Mouse (Mus musculus): ENCODE results near the gene Pcyt2. TPM values are rescaled to one million over a fixed set of nuclear protein-coding genes. Genes with fewer than 3 reads are reported as not detected.

Pcyt2 gene
- total and polyA plus RNA-seq, 3 experiments: 86.7 to 87.3 TPM; not detected in 1

GRCm38 (mm10) chr11:120603545-120603944, 14.2 kb downstream of the Pcyt2 start:
- no peak for TF ChIP-seq BHLHE40 (IDR thresholded peaks at IDR 0.05; ENCODE audit: borderline replicate concordance, low read depth, low read length)
- no peak for DNase-seq (ENCODE audit: low read depth, low spot score)
- peaks cover 5 to 14% of the 10 kb centered on the region in 2 experiments for H3K4me1 ChIP-seq (ENCODE audit: control insufficient read depth in 1 of 2, insufficient read depth in 2 of 2, low read length in 2 of 2)

GRCm38 (mm10) chr11:120600716-120601115, 17.0 kb downstream of the Pcyt2 start:
- Histone ChIP-seq H3K9ac (ENCODE audit: control insufficient read depth, low read depth, low read length, poor library complexity, severe bottlenecking) (no peak overlapping the region), H3K36me3 (ENCODE audit: control insufficient read depth in 1 of 2, insufficient read depth in 2 of 2, low read length in 2 of 2) (peaks cover 24 to 35% of the 10 kb centered on the region in 2 experiments), H3K4me1 (ENCODE audit: control insufficient read depth in 1 of 2, insufficient read depth in 2 of 2, low read length in 2 of 2) (peaks cover 5 to 28% of the 10 kb centered on the region in 2 experiments), H3K27ac (ENCODE audit: control insufficient read depth, low read depth, low read length) (no peak overlapping the region), H3K9me3 (replicated peaks; ENCODE audit: insufficient read depth, low read length) (no peaks in the 10 kb centered on the region), H3K79me2 (ENCODE audit: control insufficient read depth, insufficient read depth, low read length, poor library complexity) (peaks cover 40% of the 10 kb centered on the region), H3K27me3 (ENCODE audit: control insufficient read depth in 1 of 2, insufficient read depth in 2 of 2, low read length in 2 of 2) (no peaks in the 10 kb centered on the region), H3K4me3 (ENCODE audit: control insufficient read depth in 1 of 2, insufficient read depth in 1 of 2, low read depth in 2 of 2, low read length in 2 of 2) (no peak overlapping the region)
- no peak for TF ChIP-seq UBTF (IDR thresholded peaks at IDR 0.05; ENCODE audit: borderline replicate concordance, insufficient read depth, low read depth, low read length)
- no peak for TF ChIP-seq ZMIZ1 (IDR thresholded peaks at IDR 0.05; ENCODE audit: low read depth, low read length)
- TF ChIP-seq E2F4 (IDR thresholded peaks at IDR 0.05; ENCODE audit: borderline replicate concordance, low read depth, low read length): no peak
- no peak for TF ChIP-seq GABPA (IDR thresholded peaks at IDR 0.05; ENCODE audit: low read depth, low read length)
- 0 out of 4 replicates have a peak, but pooled peaks of 1 of the 2 experiments have one; percentile 6 for TF ChIP-seq POLR2A (IDR thresholded peaks at IDR 0.05; ENCODE audit: control insufficient read depth in 1 of 2, insufficient read depth in 1 of 2, low read depth in 1 of 2, low read length in 2 of 2, poor library complexity in 1 of 2)
- TF ChIP-seq ELF1 (IDR thresholded peaks at IDR 0.05; ENCODE audit: low read depth, low read length): no peak
- DNase-seq (ENCODE audit: low read depth, low spot score): no peak

More at GRCm38 (mm10) chr11:120603545-120603944, 14.2 kb downstream of the Pcyt2 start:
- Histone ChIP-seq H3K4me3 (ENCODE audit: control insufficient read depth in 1 of 2, insufficient read depth in 1 of 2, low read depth in 2 of 2, low read length in 2 of 2) (no peak overlapping the region), H3K9ac (ENCODE audit: control insufficient read depth, low read depth, low read length, poor library complexity, severe bottlenecking) (no peak overlapping the region), H3K27ac (ENCODE audit: control insufficient read depth, low read depth, low read length) (no peak overlapping the region), H3K36me3 (ENCODE audit: control insufficient read depth in 1 of 2, insufficient read depth in 2 of 2, low read length in 2 of 2) (peaks cover 12 to 21% of the 10 kb centered on the region in 2 experiments), H3K27me3 (ENCODE audit: control insufficient read depth in 1 of 2, insufficient read depth in 2 of 2, low read length in 2 of 2) (no peaks in the 10 kb centered on the region), H3K79me2 (ENCODE audit: control insufficient read depth, insufficient read depth, low read length, poor library complexity) (peaks cover 15% of the 10 kb centered on the region), H3K9me3 (replicated peaks; ENCODE audit: insufficient read depth, low read length) (no peaks in the 10 kb centered on the region)

DNA sequence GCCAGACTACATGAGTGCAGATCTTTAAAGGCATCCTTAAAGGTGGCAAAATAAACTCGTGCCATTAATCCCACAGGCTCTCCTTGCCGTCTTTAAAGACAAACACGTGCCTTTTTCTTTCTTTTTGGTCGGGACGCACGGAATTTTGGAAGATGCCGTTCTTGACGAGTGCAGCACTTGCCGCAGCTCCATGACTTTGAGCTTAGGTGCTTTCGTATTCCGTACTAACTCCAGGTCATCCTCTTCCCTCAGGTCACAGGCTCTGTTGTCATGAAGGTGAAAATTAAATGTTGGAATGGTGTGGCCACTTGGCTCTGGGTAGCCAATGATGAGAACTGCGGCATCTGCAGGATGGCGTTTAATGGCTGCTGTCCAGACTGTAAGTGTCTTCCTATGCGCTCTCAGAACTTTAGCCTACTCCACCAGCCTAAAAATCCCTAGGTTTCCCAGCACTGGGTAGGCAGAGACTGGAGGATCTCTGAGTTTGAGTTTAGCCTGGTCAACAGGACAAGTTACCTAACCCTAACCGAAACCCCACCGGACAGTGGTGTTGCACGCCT, 18.7 kb downstream of the Pcyt2 start:
- no peaks in the 10 kb centered on the region for H3K27me3 ChIP-seq (ENCODE audit: control insufficient read depth in 1 of 2, insufficient read depth in 2 of 2, low read length in 2 of 2)
- peaks cover 36 to 47% of the 10 kb centered on the region in 2 experiments for H3K36me3 ChIP-seq (ENCODE audit: control insufficient read depth in 1 of 2, insufficient read depth in 2 of 2, low read length in 2 of 2)
- no peak for DNase-seq (ENCODE audit: low read depth, low spot score)
- no peaks in the 10 kb centered on the region for H3K9me3 ChIP-seq (replicated peaks; ENCODE audit: insufficient read depth, low read length)
- H3K4me1 ChIP-seq (ENCODE audit: control insufficient read depth in 1 of 2, insufficient read depth in 2 of 2, low read length in 2 of 2): peaks cover 5 to 37% of the 10 kb centered on the region in 2 experiments
- peak overlapping the region; percentile 93 for H3K9ac ChIP-seq (ENCODE audit: control insufficient read depth, low read depth, low read length, poor library complexity, severe bottlenecking)
- peak overlapping the region; percentile 63 to 89 for H3K4me3 ChIP-seq (ENCODE audit: control insufficient read depth in 1 of 2, insufficient read depth in 1 of 2, low read depth in 2 of 2, low read length in 2 of 2)
- H3K79me2 ChIP-seq (ENCODE audit: control insufficient read depth, insufficient read depth, low read length, poor library complexity): peaks cover 54% of the 10 kb centered on the region
- TF ChIP-seq RCOR1 (IDR thresholded peaks at IDR 0.05; ENCODE audit: low read depth, low read length) (no peak), ETS1 (IDR thresholded peaks at IDR 0.05; ENCODE audit: low read depth, low read length) (no peak), MYB (IDR thresholded peaks at IDR 0.05; ENCODE audit: low read depth, low read length) (no peak), CHD2 (IDR thresholded peaks at IDR 0.05; ENCODE audit: low read length) (no peak), SMC3 (IDR thresholded peaks at IDR 0.05; ENCODE audit: low read depth, low read length) (no peak), GABPA (IDR thresholded peaks at IDR 0.05; ENCODE audit: low read depth, low read length) (no peak)
- peak overlapping the region; percentile 92 for H3K27ac ChIP-seq (ENCODE audit: control insufficient read depth, low read depth, low read length)

All from MEL (cell line).